Mouse (Mus musculus) thymus, postnatal 0 days (tissue): ENCODE measurements around the gene Spn. TPM values are rescaled to one million over a fixed set of nuclear protein-coding genes. Genes with fewer than 3 reads are reported as not detected.

Source experiments
- DNase-seq: peaks from one replicate; pipeline ENCODE4 v3.0.0-alpha.2; 2015; ENCODE audit warnings: low spot score
- polyA plus RNA-seq: library from polyadenylated mRNA; unstranded; fragments of >200 nt; fragmentation: Nextera tagmentation; extraction: Ambion mirVana; gene quantifications from 2 replicates; pipeline ENCODE4 v1.2.1, GENCODE M21; 2015

Spn gene
- polyA plus RNA-seq, 1 experiment from 2014 or later, result 26.7 TPM

DNA sequence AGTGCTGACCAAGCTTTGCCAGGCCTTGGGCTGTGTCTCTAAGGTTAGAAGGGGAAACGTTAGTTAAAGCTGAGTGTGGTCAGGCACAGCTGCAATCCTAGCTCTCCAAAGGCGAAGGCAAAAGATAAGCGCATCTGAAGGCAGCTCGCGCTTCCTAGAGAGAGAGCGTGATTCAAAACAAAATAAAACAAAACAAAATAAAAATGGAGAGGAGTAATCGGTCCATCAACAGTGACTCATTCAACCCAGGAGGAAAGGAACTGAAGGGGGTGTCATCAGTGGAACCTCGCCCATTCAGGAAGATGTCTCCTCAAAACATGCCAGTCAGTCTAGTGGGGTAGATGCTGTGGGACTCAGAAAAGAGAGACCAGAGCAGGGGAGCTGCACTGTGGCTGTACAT lies 55.4 kb downstream of the Spn start:
- no peak for DNase-seq

Other genes with a start within 250 kb of the Spn start
- 37.4 and 38.9 TPM in 2 replicates for gene Tmem219, start 214.9 kb downstream of the Spn start, polyA plus RNA-seq
- gene Kctd13, start 208.9 kb downstream of the Spn start, polyA plus RNA-seq, result 15.8 and 18.0 TPM in 2 replicates
- gene Asphd1, start 188.2 kb downstream of the Spn start, polyA plus RNA-seq, result not detected in 2 replicates
- gene Sez6l2, start 187.3 kb downstream of the Spn start, polyA plus RNA-seq, result 0.50 and 0.78 TPM in 2 replicates
- gene Cdipt, start 161.9 kb downstream of the Spn start, polyA plus RNA-seq, result 91.9 and 94.6 TPM in 2 replicates
- gene Cdiptos, start 161.7 kb downstream of the Spn start, polyA plus RNA-seq, result 1.6 and 1.7 TPM in 2 replicates
- gene Mvp, start 123.2 kb downstream of the Spn start, polyA plus RNA-seq, result 29.8 and 32.5 TPM in 2 replicates
- 0.60 and 1.2 TPM in 2 replicates for gene Pagr1b, start 121.3 kb downstream of the Spn start, polyA plus RNA-seq
- gene Pagr1a, start 120.5 kb downstream of the Spn start, polyA plus RNA-seq, result 51.8 and 100 TPM in 2 replicates
- 57.8 and 80.0 TPM in 2 replicates for gene Gm42742, start 116.7 kb downstream of the Spn start, polyA plus RNA-seq
- 0.57 and 0.69 TPM in 2 replicates for gene Prrt2, start 116.6 kb downstream of the Spn start, polyA plus RNA-seq
- 111 and 132 TPM in 2 replicates for gene Maz, start 110.8 kb downstream of the Spn start, polyA plus RNA-seq
- gene Kif22, start 95.4 kb downstream of the Spn start, polyA plus RNA-seq, result 117 and 133 TPM in 2 replicates
- 2.4 and 2.7 TPM in 2 replicates for gene Zg16, start 50.5 kb downstream of the Spn start, polyA plus RNA-seq
- 154 and 165 TPM in 2 replicates for gene AI467606, start 46.5 kb downstream of the Spn start, polyA plus RNA-seq
- gene Qprt, start 15.6 kb downstream of the Spn start, polyA plus RNA-seq, result 0.99 and 1.4 TPM in 2 replicates
- 59.5 and 62.0 TPM in 2 replicates for gene Cd2bp2, start 58.2 kb upstream of the Spn start, polyA plus RNA-seq
- 20.5 and 27.4 TPM in 2 replicates for gene Tbc1d10b, start 70.6 kb upstream of the Spn start, polyA plus RNA-seq
- gene Mylpf, start 71.1 kb upstream of the Spn start, polyA plus RNA-seq, result 67.7 and 68.9 TPM in 2 replicates
- 25.4 and 29.7 TPM in 2 replicates for gene Zfp553, start 95.2 kb upstream of the Spn start, polyA plus RNA-seq
- gene Sept1, start 95.3 kb upstream of the Spn start, polyA plus RNA-seq, result 638 and 684 TPM in 2 replicates
- gene Zfp771, start 106.5 kb upstream of the Spn start, polyA plus RNA-seq, result 34.7 and 37.0 TPM in 2 replicates
- gene Dctpp1, start 122.9 kb upstream of the Spn start, polyA plus RNA-seq, result 181 and 213 TPM in 2 replicates
- 146 and 151 TPM in 2 replicates for gene Sephs2, start 136.2 kb upstream of the Spn start, polyA plus RNA-seq
- gene Itgal, start 158.4 kb upstream of the Spn start, polyA plus RNA-seq, result 81.6 and 96.5 TPM in 2 replicates
- gene Zfp768, start 207.8 kb upstream of the Spn start, polyA plus RNA-seq, result 2.5 TPM in 2 replicates
- gene Zfp747, start 238.2 kb upstream of the Spn start, polyA plus RNA-seq, result 7.3 and 8.0 TPM in 2 replicates
- gene 9130019O22Rik, start 249.3 kb upstream of the Spn start, polyA plus RNA-seq, result 4.8 and 6.0 TPM in 2 replicates